Mouse (Mus musculus): ENCODE data around the gene Sorcs3. TPM values are rescaled to one million over a fixed set of nuclear protein-coding genes. Genes with fewer than 3 reads are reported as not detected.

The Sorcs3 gene
- polyA plus RNA-seq, 2 experiments from 2014 or later, result not detected

- no peak for ATAC-seq
These were observed 521.2 kb downstream of the Sorcs3 start for GRCm38 (mm10) chr19:48727048-48727447.

- no peak for ATAC-seq
These were observed 521.8 kb downstream of the Sorcs3 start for GRCm38 (mm10) chr19:48727601-48728000.

- no peak for ATAC-seq
These were observed 525.9 kb downstream of the Sorcs3 start for GRCm38 (mm10) chr19:48731731-48732130.

- no peak for ATAC-seq
These were observed 528.5 kb downstream of the Sorcs3 start for GRCm38 (mm10) chr19:48734370-48734769.

- ATAC-seq, result no peak
These were observed 531.7 kb downstream of the Sorcs3 start for GRCm38 (mm10) chr19:48737554-48737953.

- ATAC-seq, result no peak
These were observed 549.3 kb downstream of the Sorcs3 start for GRCm38 (mm10) chr19:48755156-48755555.

- ATAC-seq, result no peak
These were observed 551.0 kb downstream of the Sorcs3 start for GRCm38 (mm10) chr19:48756831-48757230.

- ATAC-seq, result no peak
These were observed 560.7 kb downstream of the Sorcs3 start for GRCm38 (mm10) chr19:48766524-48766923.

- ATAC-seq, result no peak
These were observed 565.7 kb downstream of the Sorcs3 start for GRCm38 (mm10) chr19:48771565-48771964.

GRCm38 (mm10) chr19:48779095-48779765 is 573.4 kb downstream of the Sorcs3 start:
- ATAC-seq, result no peak

GRCm38 (mm10) chr19:48780813-48781212 is 575.0 kb downstream of the Sorcs3 start:
- ATAC-seq, result no peak

GRCm38 (mm10) chr19:48782024-48782721 is 576.3 kb downstream of the Sorcs3 start:
- ATAC-seq, result no peak

GRCm38 (mm10) chr19:48787269-48787668 is 581.4 kb downstream of the Sorcs3 start:
- ATAC-seq, result no peak

GRCm38 (mm10) chr19:48804546-48804945 is 598.7 kb downstream of the Sorcs3 start:
- ATAC-seq, result no peak

- ATAC-seq, result no peak
These were observed 605.7 kb downstream of the Sorcs3 start for GRCm38 (mm10) chr19:48811541-48811940.

GRCm38 (mm10) chr19:48813823-48814222 is 608.0 kb downstream of the Sorcs3 start:
- ATAC-seq, result no peak

GRCm38 (mm10) chr19:48815064-48815463 is 609.2 kb downstream of the Sorcs3 start:
- ATAC-seq, result no peak

- ATAC-seq, result no peak
These were observed 614.9 kb downstream of the Sorcs3 start for GRCm38 (mm10) chr19:48820493-48821282.

GRCm38 (mm10) chr19:48821283-48821715 is 615.5 kb downstream of the Sorcs3 start:
- no peak for ATAC-seq

- no peak for ATAC-seq
These were observed 628.5 kb downstream of the Sorcs3 start for GRCm38 (mm10) chr19:48834342-48834741.

- ATAC-seq, result no peak
These were observed 633.6 kb downstream of the Sorcs3 start for GRCm38 (mm10) chr19:48839418-48839817.

- no peak for ATAC-seq
These were observed 641.9 kb downstream of the Sorcs3 start for GRCm38 (mm10) chr19:48847700-48848099.

- ATAC-seq, result no peak
These were observed 644.6 kb downstream of the Sorcs3 start for GRCm38 (mm10) chr19:48850466-48850865.
